Mouse (Mus musculus) midbrain, embryonic 14.5 days (tissue): ENCODE measurements around the gene Hemgn. TPM values are rescaled to one million over a fixed set of nuclear protein-coding genes. Genes with fewer than 3 reads are reported as not detected.
A peak's percentile ranks its signal among the peaks of the same experiment; 100 is the strongest.

Experiments
- ATAC-seq: fragments of 200-750 bp; cut with Nextera tagmentation; 2 replicates; pipeline ENCODE4 v1.8.0; 2017; ENCODE audit warnings: moderate number of reproducible peaks, moderate library complexity; ENCODE audit not compliant: low FRiP score, low TSS enrichment
- DNase-seq: peaks from one replicate; pipeline ENCODE4 v3.0.0-alpha.2; 2015
- H3K27ac ChIP-seq: fragments of 300-500 bp; sonication (generic); replicated peaks from 2 replicates; pipeline ENCODE4 v1.5.1; 2014; ENCODE audit warnings: mild to moderate bottlenecking, low read depth, low read length, moderate library complexity
- H3K27me3 ChIP-seq: fragments of 300-500 bp; sonication (generic); 2 replicates; pipeline ENCODE4 v1.6.1; 2014; ENCODE audit warnings: low read length, control low read depth, mixed read lengths; ENCODE audit not compliant: control insufficient read depth, insufficient read depth
- H3K36me3 ChIP-seq: fragments of 300-500 bp; sonication (generic); 2 replicates; pipeline ENCODE4 v1.6.1; 2014; ENCODE audit warnings: low read length, control low read depth; ENCODE audit not compliant: control insufficient read depth, insufficient read depth
- H3K4me1 ChIP-seq: fragments of 300-500 bp; sonication (generic); 2 replicates; pipeline ENCODE4 v1.6.1; 2014; ENCODE audit warnings: mild to moderate bottlenecking, antibody characterized with exemption, low read length, control low read depth; ENCODE audit not compliant: control insufficient read depth, insufficient read depth
- H3K4me2 ChIP-seq: fragments of 300-500 bp; sonication (generic); 2 replicates; pipeline ENCODE4 v1.6.1; 2014; ENCODE audit warnings: mild to moderate bottlenecking, low read length, moderate library complexity
- H3K4me3 ChIP-seq: fragments of 300-500 bp; sonication (generic); replicated peaks from 2 replicates; pipeline ENCODE4 v1.5.1; 2014; ENCODE audit warnings: low read depth, low read length
- H3K9ac ChIP-seq: fragments of 300-500 bp; sonication (generic); replicated peaks from 2 replicates; pipeline ENCODE4 v1.6.1; 2014; ENCODE audit warnings: mild to moderate bottlenecking, low read length, moderate library complexity
- H3K9me3 ChIP-seq: fragments of 300-500 bp; sonication (generic); 2 replicates; pipeline ENCODE4 v1.6.1; 2016; ENCODE audit warnings: low read length, control low read depth, mixed read lengths; ENCODE audit not compliant: control insufficient read depth
- WGBS: fragments of 180-500 bp; shearing (Covaris S2); extraction: QIAGEN DNeasy Blood & Tissue Kit; methylation state at CpG from one replicate; pipeline ENCODE4 v1.1.7; 2014; 5-methylcytosine and 5-hydroxymethylcytosine counted together
- polyA plus RNA-seq: library from polyadenylated mRNA; unstranded; fragments of >200 nt; fragmentation: Nextera tagmentation; extraction: Ambion mirVana; gene quantifications from 2 replicates; pipeline ENCODE4 v1.2.1, GENCODE M21; 2014

The Hemgn gene
- polyA plus RNA-seq, 1 experiment from 2014 or later = 0.12 TPM

- Histone ChIP-seq H3K9ac (no peak overlapping the region; the same call in 1 of the 2 replicates), H3K27ac (no peak overlapping the region), H3K27me3 (no peaks in the 10 kb centered on the region), H3K36me3 (peaks cover 29% of the 10 kb centered on the region), H3K4me2 (peak overlapping the region; percentile 53), H3K4me3 (peak overlapping the region; percentile 27), H3K4me1 (no peaks in the 10 kb centered on the region), H3K9me3 (no peaks in the 10 kb centered on the region)
- peak; percentile 84 for DNase-seq
- WGBS = 21% methylated on average over 22 of the region's 22 CpGs
- ATAC-seq = no peak; the same call in 1 of the 2 replicates
These were observed 38.4 kb downstream of the Hemgn start for GRCm38 (mm10) chr4:46374869-46375368.

- Histone ChIP-seq H3K4me3 (peak overlapping the region; percentile 27; the same call in 1 of the 2 replicates), H3K27me3 (no peaks in the 10 kb centered on the region), H3K9me3 (no peaks in the 10 kb centered on the region), H3K36me3 (peaks cover 24% of the 10 kb centered on the region), H3K4me1 (no peaks in the 10 kb centered on the region), H3K9ac (no peak overlapping the region), H3K4me2 (peak overlapping the region; percentile 53), H3K27ac (no peak overlapping the region)
- WGBS = 56% methylated on average over 6 of the region's 6 CpGs
- ATAC-seq (no peak), DNase-seq (no peak)
These were observed 38.9 kb downstream of the Hemgn start for GRCm38 (mm10) chr4:46374455-46374854.

- Histone ChIP-seq H3K27me3 (no peaks in the 10 kb centered on the region), H3K36me3 (no peaks in the 10 kb centered on the region), H3K4me3 (no peak overlapping the region), H3K4me1 (no peaks in the 10 kb centered on the region), H3K27ac (no peak overlapping the region), H3K9ac (0 out of 2 replicates have a peak overlapping the region, but pooled peaks have one; percentile 30), H3K4me2 (peak overlapping the region; percentile 33; the same call in 1 of the 2 replicates), H3K9me3 (no peaks in the 10 kb centered on the region)
- peak; percentile 48; the same call in 1 of the 2 replicates for ATAC-seq
- WGBS = 3% methylated on average over 19 of the region's 19 CpGs
- peak; percentile 73 for DNase-seq
These were observed 42.3 kb downstream of the Hemgn start for GRCm38 (mm10) chr4:46371030-46371429.

- ATAC-seq = no peak
- WGBS = 55% methylated on average over 6 of the region's 6 CpGs
- no peak overlapping the region for H3K27ac ChIP-seq
These were observed 42.9 kb downstream of the Hemgn start for GRCm38 (mm10) chr4:46370406-46370805.

GRCm38 (mm10) chr4:46369070-46369469 lies 44.2 kb downstream of the Hemgn start:
- WGBS = 60% methylated on average over 4 of the region's 4 CpGs
- Histone ChIP-seq H3K27me3 (no peaks in the 10 kb centered on the region), H3K4me1 (no peaks in the 10 kb centered on the region), H3K4me2 (no peak overlapping the region), H3K9me3 (no peaks in the 10 kb centered on the region), H3K27ac (no peak overlapping the region), H3K4me3 (no peak overlapping the region), H3K36me3 (no peaks in the 10 kb centered on the region), H3K9ac (no peak overlapping the region)
- DNase-seq (no peak), ATAC-seq (no peak)

More at GRCm38 (mm10) chr4:46370406-46370805, 42.9 kb downstream of the Hemgn start:
- Histone ChIP-seq H3K9me3 (no peaks in the 10 kb centered on the region), H3K4me3 (no peak overlapping the region), H3K36me3 (no peaks in the 10 kb centered on the region), H3K4me1 (no peaks in the 10 kb centered on the region), H3K9ac (no peak overlapping the region), H3K27me3 (no peaks in the 10 kb centered on the region), H3K4me2 (no peak overlapping the region)
- DNase-seq = no peak

GRCm38 (mm10) chr4:46367487-46367959 lies 45.8 kb downstream of the Hemgn start:
- H3K36me3 ChIP-seq = no peaks in the 10 kb centered on the region
- no peak overlapping the region for H3K27ac ChIP-seq
- 7% methylated on average over 12 of the region's 12 CpGs for WGBS
- peak overlapping the region; percentile 17; the same call in 1 of the 2 replicates for H3K4me2 ChIP-seq
- H3K9ac ChIP-seq = no peak overlapping the region
- ATAC-seq (no peak), DNase-seq (peak; percentile 33)
- H3K4me3 ChIP-seq = no peak overlapping the region
- no peaks in the 10 kb centered on the region for H3K9me3 ChIP-seq
- no peaks in the 10 kb centered on the region for H3K27me3 ChIP-seq
- H3K4me1 ChIP-seq = no peaks in the 10 kb centered on the region

- H3K4me2 ChIP-seq = no peak overlapping the region
- H3K4me1 ChIP-seq = no peaks in the 10 kb centered on the region
- 83% methylated on average over 2 of the region's 2 CpGs for WGBS
- H3K27me3 ChIP-seq = no peaks in the 10 kb centered on the region
- no peaks in the 10 kb centered on the region for H3K9me3 ChIP-seq
- no peak overlapping the region for H3K4me3 ChIP-seq
- no peak for ATAC-seq
- no peak overlapping the region for H3K27ac ChIP-seq
- DNase-seq = no peak
- H3K9ac ChIP-seq = no peak overlapping the region
- no peaks in the 10 kb centered on the region for H3K36me3 ChIP-seq
These were observed 48.9 kb downstream of the Hemgn start for GRCm38 (mm10) chr4:46364360-46364759.

GRCm38 (mm10) chr4:46361258-46361657 lies 52.0 kb downstream of the Hemgn start:
- no peak for DNase-seq
- Histone ChIP-seq H3K36me3 (no peaks in the 10 kb centered on the region), H3K4me3 (no peak overlapping the region), H3K9me3 (no peaks in the 10 kb centered on the region), H3K27ac (no peak overlapping the region), H3K4me1 (no peaks in the 10 kb centered on the region), H3K27me3 (no peaks in the 10 kb centered on the region), H3K9ac (no peak overlapping the region), H3K4me2 (no peak overlapping the region)
- 80% methylated on average over 5 of the region's 5 CpGs for WGBS
- no peak for ATAC-seq

GRCm38 (mm10) chr4:46359539-46360253 lies 53.6 kb downstream of the Hemgn start:
- 0 out of 2 replicates have a peak, but pooled peaks cover 4% of the 10 kb centered on the region for H3K27me3 ChIP-seq
- H3K36me3 ChIP-seq = no peaks in the 10 kb centered on the region
- no peak for ATAC-seq
- H3K4me3 ChIP-seq = no peak overlapping the region
- no peaks in the 10 kb centered on the region for H3K9me3 ChIP-seq
- H3K9ac ChIP-seq = no peak overlapping the region
- WGBS = 74% methylated on average over 12 of the region's 12 CpGs
- H3K4me1 ChIP-seq = no peaks in the 10 kb centered on the region
- H3K4me2 ChIP-seq = no peak overlapping the region
- no peak for DNase-seq
- H3K27ac ChIP-seq = no peak overlapping the region
